Mouse (Mus musculus): Measurements from ENCODE around the gene Polr2e.
A peak's percentile ranks its signal among the peaks of the same experiment; 100 is the strongest.

Polr2e gene

DNA sequence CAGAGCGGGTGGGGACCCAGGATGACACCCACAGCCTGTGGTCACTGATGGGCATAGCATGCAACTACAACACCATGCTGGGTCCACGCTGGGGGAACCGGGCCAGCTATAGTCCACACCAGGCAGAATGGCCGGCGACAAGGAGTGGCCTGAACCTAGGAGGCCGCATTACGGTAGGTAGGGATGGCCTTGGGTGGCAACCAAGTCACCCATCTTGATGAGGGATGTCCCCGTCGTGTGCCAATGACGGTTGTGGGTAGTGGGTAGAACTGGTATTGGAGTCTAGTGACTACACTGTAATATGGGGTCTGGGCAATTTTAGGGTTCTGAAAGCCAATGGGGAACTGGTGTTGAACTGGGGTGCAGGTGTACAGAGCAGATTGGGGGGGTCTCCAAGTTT lies 22.7 kb downstream of the Polr2e start:
- DNase-seq (ENCODE audit: low spot score in 2 of 2), result no peak

DNA sequence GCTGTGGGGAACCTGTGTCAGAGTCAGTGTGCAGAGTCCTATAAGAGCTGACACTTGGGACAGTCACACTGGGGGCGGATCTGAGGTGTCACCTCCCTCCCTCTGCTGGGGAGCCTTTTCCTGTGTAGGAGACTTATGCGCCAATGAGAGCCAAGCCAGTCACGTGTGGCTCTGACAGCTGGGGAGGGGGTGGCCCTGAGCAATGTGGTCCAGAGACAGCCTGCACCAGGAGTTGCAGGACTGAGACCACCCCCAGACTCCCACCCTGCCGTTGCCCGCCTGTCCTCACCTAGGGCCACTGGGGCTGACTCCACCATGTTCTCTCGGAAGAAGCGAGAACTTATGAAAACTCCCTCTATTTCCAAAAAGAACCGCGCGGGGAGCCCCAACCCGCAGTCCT lies 23.1 kb downstream of the Polr2e start, which contains the start of gene Arhgap45:
TSS of gene Arhgap45 (plus strand) at position 143 of the 400 bp plus-strand sequence.
- DNase-seq (ENCODE audit: low spot score in 2 of 2), result peak; percentile 89 to 92

DNA sequence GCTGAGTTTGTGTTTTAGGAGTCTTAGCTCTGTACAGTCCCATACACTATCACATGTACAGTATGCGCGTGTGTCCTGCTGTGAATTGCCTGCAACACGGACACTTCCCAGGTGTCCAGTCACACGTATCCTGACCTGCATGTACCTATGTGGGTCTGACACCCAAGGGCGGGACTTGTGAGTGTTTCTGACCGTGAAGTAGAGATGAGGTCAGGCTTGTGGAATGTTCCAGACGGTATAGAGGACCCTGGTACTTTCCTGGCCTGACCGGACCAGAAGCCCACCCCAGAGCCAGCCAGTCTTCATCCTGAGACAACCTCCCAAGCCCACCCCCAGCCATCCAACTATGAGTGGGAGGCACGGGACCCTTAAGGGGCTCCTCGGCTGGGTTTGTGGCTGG lies 24.0 kb downstream of the Polr2e start:
- peak in 1 of 2 experiments; percentile 68 for DNase-seq (ENCODE audit: low spot score in 2 of 2)

DNA sequence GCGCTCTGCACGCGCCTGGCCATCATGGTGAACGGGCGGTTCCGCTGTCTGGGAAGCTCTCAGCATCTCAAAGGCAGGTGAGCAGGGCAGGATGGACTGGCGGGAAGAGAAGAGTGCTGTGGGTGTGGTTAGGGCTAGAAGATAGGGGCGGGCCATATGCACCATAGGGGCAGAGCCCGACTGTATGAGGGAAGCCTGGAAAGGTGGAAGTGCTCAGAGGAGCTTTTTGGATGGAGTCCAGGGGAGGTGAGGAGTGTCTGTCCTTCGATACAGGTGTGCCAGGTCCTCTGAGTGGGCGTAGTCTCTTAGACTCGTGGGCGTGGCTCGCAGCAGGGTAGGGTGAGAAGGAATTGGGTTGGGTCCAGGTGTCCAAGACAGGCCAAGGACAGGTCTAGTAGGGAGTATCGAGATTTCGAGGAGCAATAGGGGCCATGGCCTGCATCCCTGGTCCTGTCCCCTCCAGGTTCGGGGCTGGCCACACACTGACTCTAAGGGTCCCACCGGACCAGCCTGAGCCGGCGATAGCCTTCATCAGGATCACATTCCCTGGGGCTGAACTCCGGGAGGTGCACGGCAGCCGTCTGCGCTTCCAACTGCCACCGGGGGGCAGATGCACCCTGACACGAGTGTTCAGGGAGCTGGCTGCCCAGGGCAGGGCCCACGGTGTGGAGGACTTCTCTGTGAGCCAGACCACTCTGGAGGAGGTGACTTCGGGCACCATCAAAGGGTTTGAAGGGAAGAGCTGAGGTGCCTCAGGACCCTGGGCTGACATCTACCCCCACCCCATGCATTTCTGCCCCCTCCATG lies 24.9 kb downstream of the Polr2e start:
- no peak for DNase-seq (ENCODE audit: low spot score in 2 of 2)

DNA sequence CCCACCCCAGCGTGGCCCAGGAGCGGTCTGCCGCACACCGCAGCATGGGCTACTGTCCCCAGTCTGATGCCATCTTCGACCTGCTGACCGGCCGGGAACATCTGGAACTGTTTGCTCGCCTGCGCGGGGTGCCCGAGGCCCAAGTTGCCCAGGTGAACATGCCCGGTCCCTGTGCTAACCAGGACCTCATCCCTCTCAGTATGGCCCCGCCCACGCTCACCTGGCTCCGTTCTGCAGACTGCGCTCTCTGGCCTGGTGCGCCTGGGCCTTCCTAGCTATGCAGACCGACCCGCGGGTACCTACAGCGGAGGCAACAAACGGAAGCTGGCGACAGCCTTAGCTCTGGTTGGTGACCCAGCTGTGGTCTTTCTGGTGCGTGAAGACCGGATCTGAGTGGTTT lies 26.0 kb downstream of the Polr2e start:
- DNase-seq (ENCODE audit: low spot score in 2 of 2), result no peak

DNA sequence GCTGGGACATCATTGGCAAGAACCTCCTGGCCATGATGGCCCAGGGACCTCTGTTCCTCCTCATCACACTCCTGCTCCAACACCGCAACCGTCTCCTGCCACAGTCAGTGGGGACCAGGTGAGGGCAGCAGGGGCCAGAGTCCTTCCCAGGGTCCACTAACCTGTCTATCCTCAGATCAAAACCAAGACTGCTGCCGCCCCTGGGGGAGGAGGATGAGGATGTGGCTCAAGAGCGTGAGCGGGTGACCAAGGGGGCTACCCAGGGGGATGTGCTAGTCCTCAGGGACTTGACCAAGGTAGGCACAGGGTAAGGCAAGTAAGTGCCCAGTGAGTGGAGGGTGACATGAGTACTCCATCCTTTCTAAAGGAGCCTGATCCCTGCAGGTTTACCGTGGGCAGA lies 27.9 kb downstream of the Polr2e start:
- no peak for DNase-seq (ENCODE audit: low spot score in 2 of 2)

DNA sequence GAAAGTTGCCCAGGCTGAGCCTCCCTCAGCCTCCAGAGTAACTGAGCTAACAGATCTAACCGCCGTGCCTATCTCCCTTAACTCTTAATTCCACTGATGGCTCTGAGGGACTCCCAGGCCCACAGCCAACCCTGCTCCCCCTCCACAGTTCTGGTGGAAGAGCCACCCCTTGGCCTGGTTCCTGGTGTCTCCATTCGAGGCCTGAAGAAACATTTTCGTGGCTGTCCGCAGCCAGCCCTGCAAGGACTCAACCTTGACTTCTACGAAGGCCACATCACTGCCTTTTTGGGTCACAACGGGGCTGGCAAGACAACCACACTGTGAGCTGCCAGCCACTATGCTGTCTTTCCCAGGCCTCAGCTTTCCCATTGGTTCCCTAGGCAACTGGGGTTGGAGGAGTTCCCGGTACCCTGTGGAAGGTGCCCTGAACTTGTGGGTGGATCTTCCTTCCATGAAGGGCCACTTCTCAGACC lies 35.3 kb downstream of the Polr2e start:
- DNase-seq (ENCODE audit: low spot score in 2 of 2), result no peak

DNA sequence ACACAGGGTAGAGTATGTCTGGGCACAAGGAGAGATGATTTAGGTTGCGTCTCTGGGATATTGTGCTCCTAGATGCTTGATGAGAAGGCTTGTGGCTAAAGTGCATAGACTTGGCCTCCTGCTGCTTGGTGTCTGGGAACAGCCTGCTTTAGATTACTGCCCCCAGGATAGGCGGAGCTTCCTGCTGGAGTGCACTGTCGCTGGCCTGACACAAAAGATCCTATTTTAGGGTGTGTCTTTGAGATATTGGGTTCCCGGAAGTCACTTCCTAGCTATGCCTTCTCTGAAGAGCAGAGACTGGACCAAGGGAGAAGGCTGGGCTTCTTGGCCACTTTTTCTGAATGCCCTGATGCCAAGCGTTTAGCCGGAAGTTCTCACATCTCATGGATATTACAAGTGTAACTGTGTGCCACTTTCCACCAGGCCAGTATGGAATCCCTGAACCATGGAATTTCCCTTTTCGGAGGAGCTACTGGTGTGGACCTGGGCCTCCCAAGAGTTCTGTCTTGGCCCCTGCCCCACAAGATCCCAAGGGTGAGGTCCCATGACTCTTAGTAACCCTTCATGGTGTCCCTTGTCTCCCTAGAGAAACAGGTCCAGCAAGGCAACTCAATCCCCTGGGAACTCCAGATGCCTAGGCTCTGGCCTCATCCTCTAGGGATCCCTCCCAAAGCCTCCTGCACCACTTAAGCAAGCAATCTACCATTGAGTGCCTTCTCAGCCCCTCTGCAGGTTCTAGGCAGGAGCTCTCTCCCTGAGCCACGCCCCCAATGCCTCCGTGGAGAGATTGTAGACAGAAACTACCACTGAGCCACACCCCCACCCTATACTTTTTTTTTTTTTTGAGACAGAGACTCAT lies 36.0 kb downstream of the Polr2e start:
- DNase-seq (ENCODE audit: low spot score in 2 of 2), result no peak

DNA sequence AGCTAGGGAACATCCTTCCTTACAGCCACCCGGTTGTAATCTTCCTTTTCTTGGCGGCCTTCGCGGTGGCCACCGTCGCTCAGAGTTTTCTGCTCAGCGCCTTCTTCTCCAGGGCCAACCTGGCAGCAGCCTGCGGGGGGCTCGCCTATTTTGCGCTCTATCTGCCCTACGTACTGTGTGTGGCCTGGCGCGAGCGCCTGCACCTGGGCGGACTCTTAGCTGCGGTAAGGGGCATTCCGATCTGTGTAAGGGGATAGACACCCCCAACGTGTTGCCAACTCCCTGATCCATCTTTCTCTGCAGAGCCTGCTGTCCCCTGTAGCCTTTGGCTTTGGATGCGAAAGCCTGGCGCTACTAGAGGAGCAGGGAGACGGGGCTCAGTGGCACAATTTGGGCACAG lies 36.8 kb downstream of the Polr2e start:
- no peak for DNase-seq (ENCODE audit: low spot score in 2 of 2)

DNA sequence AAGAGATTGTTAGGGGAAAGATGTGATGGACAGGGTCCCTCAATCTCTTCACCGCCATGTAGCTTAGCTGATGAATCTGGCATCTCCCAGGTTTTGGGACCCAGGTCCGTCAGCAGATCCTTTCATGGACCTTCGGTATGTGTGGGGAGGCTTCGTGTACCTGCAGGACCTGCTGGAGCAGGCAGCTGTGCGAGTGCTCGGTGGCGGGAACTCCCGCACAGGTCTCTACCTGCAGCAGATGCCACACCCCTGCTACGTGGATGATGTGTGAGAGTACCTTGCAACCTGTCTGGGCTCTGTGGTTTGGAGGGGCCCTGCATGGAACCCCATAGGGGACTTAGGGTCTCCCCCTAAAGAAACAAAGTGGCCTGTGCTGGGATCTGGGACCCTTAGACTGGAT lies 37.6 kb downstream of the Polr2e start:
- DNase-seq (ENCODE audit: low spot score in 2 of 2), result no peak

DNA sequence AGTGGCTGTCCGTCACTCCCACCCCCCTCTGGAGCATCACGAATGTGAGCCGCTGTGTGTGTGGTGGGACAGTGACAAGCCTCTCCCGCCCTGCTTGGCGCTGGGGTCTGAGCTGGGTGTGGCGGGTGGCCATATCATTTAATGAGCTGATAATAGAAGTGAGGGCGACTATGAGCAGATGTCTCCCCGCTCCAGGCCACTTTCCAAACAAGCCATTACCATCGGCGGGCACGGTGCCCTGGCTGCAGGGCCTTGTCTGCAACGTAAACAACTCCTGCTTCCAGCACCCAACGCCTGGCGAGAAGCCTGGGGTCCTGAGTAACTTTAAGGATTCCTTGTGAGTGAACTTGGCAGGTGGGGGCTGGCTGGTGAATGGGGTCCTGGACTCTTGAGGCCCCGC lies 41.8 kb downstream of the Polr2e start:
- DNase-seq (ENCODE audit: low spot score in 2 of 2), result no peak

DNA sequence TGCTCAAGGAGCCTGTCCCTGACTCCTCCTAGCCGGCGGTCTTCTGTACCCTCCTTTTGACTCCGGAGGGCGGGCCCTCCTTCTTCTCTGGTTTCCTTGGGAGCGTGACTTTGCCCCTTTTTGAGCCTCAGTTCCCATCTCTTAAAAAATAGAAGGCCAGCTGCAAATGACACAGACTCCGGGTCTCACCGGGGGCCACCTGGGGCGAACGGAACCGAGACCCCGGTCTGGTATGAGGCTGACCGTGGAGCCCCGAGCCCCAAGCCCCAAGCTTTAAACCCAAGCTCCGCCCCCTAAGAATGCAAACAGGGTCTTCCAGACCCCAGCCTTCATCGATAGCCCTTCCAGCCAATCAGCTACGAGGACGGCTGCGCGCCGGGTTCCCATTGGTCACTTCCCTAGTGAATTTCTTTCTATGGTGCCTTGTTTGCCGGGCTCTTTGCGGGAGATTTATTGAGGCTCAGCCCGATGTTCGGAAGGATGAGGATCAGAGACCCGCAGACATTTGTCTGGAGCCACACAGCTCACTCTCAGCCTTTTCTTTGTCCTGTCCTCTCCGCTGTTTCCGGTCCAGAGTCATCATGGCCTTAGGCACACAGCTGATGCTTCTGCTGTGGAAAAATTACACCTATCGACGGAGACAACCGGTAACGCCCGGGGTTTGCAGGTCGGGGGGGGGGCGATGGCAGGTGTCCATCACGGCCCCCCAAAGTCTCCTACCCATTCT lies 42.4 kb downstream of the Polr2e start:
- no peak for DNase-seq (ENCODE audit: low spot score in 2 of 2)

DNA sequence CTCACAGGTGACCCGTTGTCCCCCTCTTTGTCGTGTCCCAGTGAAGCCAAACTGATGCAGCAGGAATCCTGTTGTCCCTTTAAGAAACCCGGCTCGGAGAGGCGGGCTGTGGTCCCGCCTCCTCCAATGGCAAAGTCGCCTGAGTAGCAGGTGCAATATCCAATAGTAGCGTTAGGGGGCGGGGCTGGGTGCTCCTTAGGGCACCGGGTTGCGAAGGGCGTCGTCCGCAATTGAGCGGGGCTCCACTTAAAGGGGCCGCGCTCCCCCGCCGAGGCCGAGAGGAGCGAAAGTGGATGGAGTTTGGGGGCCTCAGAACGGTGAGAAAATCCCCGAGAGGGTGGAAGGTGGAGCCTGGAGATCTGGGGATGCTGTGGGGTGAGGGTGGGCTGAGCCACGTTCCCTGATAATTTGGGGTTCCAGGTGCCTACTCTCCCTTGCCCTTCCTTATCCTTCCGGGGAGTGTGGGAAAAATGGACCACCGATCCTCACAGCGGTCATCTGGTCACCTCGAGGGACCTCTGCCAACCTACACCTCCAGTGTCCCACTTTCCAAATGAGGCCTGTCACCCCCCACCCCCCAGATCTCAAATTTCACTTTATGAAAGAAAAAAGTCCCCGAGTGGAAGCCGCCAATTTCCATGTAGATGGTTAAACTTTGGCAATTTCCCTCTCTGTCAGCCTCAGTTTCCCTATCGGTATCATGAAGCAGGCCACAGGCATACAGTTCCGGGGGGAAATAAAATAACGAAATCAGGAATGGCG lies 43.1 kb downstream of the Polr2e start, which contains the start of gene Abca7:
TSS of gene Abca7 (plus strand) at position 223 of the 762 bp plus-strand sequence.
- peak; percentile 93 to 94 for DNase-seq (ENCODE audit: low spot score in 2 of 2)

DNA sequence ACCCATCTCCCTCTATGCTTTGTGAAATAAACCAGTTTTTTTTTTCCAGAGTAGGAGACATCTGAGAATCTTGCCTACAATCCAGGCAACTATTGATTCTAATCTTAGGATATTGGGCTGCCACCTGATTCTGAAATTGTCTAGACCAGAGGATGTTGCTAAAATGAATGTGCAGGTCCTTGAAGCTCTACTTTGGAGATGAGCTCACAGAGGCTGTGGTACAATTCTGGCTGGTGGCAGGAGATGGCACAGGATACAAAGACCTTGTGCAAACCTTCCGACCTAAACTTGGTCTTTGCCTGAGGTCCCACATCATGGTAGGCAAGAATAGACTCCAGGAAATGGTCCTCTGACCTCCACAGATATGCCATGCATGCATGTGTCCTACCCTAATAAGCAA lies 44.0 kb downstream of the Polr2e start:
- DNase-seq (ENCODE audit: low spot score in 2 of 2), result no peak

DNA sequence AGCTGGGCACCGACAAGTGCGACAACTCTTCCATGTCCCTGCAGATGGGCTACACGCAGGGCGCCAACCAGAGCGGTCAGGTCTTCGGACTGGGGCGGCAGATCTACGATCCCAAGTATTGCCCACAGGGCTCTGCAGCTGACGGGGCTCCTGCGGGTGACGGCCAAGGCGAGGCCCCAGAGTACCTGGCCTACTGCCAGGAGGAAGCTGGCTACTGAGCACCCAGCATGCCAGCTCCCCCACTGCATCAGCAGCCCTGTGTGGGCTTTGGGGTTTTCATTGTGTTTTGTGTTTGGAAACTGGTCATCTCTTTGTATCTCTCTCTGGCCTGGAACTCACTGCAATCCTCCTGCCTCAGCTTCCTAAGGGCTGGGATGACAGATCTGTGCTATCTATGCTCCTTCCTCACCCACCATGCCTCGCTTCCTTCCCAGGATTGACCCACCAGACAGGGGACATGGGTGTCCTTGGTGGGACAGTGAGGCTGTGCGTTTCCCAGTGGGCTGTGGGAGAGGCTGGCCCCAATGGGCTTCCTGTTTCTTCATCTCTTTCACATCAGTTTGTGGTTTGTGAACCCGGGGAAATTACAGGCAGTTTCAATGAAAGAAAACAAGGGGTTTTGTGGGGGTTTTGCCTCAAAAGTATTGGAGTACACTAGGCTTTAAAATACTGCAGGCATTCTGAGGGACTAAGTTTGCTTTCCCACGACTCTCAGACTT lies 45.0 kb downstream of the Polr2e start:
- peak; percentile 51 to 59 for DNase-seq (ENCODE audit: low spot score in 2 of 2)

DNA sequence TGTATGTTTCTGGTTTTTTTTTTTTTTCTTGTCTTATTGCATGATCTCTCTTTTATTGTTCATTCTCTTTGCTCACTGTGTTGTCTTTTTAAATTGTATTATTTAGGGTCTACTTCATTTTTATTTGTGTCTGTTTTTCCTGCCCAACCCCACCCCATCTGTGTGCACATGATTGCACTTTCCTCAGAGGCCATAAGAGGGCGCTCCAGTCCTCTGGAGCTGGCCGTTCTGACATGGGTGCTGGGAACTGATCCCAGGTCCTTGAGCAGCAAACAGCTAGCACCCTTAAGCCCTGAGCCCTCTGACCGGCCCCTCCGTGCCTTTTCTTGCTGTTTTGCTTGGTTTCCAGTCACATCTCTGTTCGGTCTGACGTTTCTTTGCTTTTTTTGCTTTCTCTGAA lies 48.0 kb downstream of the Polr2e start:
- DNase-seq (ENCODE audit: low spot score in 2 of 2), result no peak

DNA sequence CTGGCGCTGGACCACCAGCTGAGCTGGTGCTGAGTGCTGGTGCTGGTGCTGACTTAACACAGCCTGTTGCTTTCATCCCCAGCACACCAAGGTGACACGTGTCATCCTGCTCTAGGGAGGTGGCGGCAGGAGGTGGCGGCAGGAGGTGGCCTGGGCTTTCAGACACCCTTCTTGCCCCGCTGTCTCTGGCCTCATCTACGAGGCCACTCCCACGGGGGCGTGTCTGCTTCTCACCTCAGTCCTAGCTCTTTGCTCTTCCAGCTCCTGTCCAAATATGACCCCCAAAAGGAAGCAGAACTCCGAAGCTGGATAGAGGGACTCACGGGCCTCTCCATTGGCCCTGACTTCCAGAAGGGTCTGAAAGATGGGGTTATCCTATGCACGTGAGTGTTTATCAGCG lies 48.5 kb downstream of the Polr2e start:
- DNase-seq (ENCODE audit: low spot score in 2 of 2), result peak; percentile 35 to 37

DNA sequence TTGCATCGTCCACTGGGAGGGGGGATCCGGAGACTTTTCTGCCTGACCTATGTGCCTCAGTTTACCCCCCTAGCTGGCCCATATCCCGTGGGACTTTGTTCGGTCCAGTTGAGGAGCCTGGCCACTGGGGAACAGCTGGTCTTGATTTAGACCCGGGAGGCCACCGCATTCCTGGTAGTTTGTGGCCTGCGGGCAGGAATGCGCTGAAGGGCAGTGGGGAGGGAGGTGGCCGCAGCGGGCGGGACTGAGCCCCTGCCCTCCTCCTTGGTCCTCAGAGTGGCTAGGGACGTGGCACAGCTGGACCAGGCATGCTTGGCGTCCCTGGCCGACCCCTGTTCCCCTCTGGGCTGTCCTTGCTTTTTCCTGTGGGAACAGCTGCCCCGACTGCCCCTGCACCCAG lies 49.7 kb downstream of the Polr2e start:
- DNase-seq (ENCODE audit: low spot score in 2 of 2), result no peak

DNA sequence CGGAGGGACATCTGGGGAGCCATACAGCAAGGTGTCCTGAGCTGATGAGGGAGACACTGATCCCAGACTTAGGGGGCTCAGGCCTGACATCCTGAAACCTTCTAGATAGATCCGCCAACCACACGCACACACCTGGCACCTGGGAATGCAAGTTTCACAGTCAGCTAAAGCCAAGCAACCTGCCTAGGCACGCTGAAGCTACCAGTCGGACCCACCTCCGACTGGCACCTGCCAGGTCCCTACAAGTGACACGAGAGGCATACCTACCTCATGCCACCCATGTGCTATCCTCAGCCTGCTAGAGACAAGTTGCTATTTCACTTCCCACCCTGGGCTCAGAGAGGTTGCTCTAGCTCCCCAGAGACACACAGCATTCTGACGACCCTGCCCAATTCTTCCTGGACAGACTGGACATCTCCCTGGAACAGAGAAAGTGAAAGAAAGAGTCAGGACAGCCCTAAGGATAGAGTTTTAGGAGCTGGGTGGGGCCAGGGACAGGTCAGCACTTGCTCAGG lies 50.3 kb downstream of the Polr2e start:
- no peak for DNase-seq (ENCODE audit: low spot score in 2 of 2)

DNA sequence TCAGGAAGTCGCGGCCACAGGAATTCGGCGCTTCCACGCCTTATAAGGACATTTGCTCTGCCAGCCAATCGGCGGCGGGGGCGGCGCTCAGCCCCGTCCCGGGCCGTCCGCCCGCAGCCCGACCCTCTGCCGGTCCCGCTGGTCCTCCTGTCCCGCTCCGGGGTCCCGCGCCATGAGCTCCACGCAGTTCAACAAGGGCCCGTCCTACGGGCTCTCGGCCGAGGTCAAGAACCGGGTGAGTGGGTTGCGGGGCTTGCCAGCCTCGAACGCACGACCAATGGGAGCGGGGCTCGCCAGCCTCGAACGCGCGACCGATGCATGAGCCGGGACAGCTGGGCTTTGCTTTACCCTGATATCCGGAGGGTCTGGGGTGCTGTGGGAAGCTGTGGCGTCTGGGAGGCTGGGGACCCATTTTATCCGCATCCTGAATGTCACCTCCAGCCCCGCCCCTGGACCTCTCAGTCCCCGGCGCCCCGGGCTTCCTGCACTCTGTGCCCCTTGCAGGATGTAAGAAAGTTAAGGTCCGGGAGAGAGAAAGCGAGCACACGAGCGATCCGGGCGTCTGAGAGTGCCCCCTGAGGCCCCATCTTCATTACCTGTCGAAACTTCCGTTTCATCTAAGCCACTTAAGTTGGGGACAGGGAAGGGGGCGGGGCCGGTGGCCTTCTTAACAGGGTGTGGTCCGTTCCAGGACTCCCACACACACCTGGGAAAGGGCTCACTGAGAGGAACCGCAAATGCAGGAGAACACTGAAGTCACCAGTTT lies 50.9 kb downstream of the Polr2e start, which contains the start of gene Cnn2:
TSS of gene Cnn2 (plus strand) at position 79 of the 766 bp plus-strand sequence.
- DNase-seq (ENCODE audit: low spot score in 2 of 2), result peak; percentile 44 to 49

Measured in natural killer cell, adult 2 months (primary cell).